Mouse (Mus musculus): ENCODE measurements around the gene Ace. TPM values are rescaled to one million over a fixed set of nuclear protein-coding genes. Genes with fewer than 3 reads are reported as not detected.

Gene Ace
- total and polyA plus RNA-seq, 3 experiments = not detected

DNA sequence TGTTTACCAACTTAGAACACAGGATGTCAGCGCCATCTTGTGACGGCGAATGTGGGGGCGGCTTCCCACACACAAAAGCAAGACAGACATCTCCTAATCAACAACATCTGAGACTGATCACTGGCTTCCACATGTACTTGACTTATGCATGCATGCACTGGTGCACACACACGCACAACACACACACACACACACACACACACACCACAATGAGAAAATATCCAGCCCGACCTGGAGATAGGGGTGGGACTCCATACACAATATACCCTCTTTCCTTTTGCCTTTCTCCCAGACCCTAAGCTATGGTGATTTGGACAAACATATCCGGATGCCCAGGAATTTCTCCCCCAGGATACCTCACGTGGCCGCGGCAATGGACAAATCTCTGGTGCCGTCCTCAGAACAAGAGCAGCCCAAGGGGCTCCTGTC is 65.8 kb downstream of the Ace start:
- no peak for DNase-seq (ENCODE audit: low read depth, low spot score)
- Histone ChIP-seq H3K4me3 (ENCODE audit: control insufficient read depth in 1 of 2, insufficient read depth in 1 of 2, low read depth in 2 of 2, low read length in 2 of 2) (no peak overlapping the region), H3K27ac (ENCODE audit: control insufficient read depth, low read depth, low read length) (no peak overlapping the region), H3K4me1 (ENCODE audit: control insufficient read depth in 1 of 2, insufficient read depth in 2 of 2, low read length in 2 of 2) (peaks cover 14 to 22% of the 10 kb centered on the region in 2 experiments), H3K36me3 (ENCODE audit: control insufficient read depth in 1 of 2, insufficient read depth in 2 of 2, low read length in 2 of 2) (peaks cover 0 to 25% of the 10 kb centered on the region in 2 experiments; a peak in 2 of 4 replicates), H3K9ac (ENCODE audit: control insufficient read depth, low read depth, low read length, poor library complexity, severe bottlenecking) (no peak overlapping the region), H3K27me3 (ENCODE audit: control insufficient read depth in 1 of 2, insufficient read depth in 2 of 2, low read length in 2 of 2) (no peaks in the 10 kb centered on the region), H3K9me3 (replicated peaks; ENCODE audit: insufficient read depth, low read length) (no peaks in the 10 kb centered on the region), H3K79me2 (ENCODE audit: control insufficient read depth, insufficient read depth, low read length, poor library complexity) (peaks cover 21% of the 10 kb centered on the region)
- TF ChIP-seq MXI1 (IDR thresholded peaks at IDR 0.05; ENCODE audit: low read depth, low read length) (no peak), RAD21 (IDR thresholded peaks at IDR 0.05; ENCODE audit: low read depth, low read length) (no peak), HCFC1 (IDR thresholded peaks at IDR 0.05; ENCODE audit: low read depth, low read length) (no peak), SMC3 (IDR thresholded peaks at IDR 0.05; ENCODE audit: low read depth, low read length) (no peak), USF1 (IDR thresholded peaks at IDR 0.05; ENCODE audit: low read depth, low read length) (no peak), MAFK (IDR thresholded peaks at IDR 0.05; ENCODE audit: borderline replicate concordance, low read depth, low read length) (no peak), ZNF384 (IDR thresholded peaks at IDR 0.05; ENCODE audit: low read depth, low read length) (no peak), JUND (IDR thresholded peaks at IDR 0.05; ENCODE audit: low read depth, low read length) (no peak)

DNA sequence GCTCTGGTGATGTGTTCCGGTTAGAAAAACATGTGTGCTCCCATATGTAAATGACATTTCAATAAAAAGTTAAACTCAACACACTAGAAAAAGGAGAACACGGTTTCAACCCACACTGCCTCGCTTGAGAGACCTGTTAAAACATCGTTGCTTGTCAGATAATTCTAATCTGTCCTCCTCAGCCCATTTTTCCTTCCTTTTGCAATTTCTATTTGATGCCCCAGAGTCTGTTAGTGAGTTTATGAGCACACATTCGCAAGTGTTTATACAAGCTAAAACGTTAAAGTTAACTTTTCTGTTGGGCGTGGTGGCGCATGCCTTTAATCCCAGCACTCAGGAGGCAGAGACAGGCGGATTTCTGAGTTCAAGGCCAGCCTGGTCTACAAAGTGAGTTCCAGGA is 67.2 kb downstream of the Ace start:
- peak overlapping the region; percentile 89 for H3K27ac ChIP-seq (ENCODE audit: control insufficient read depth, low read depth, low read length)
- TF ChIP-seq CTCF (IDR thresholded peaks at IDR 0.05 in 2 of 3, conservative IDR thresholded peaks at IDR 0.05 in 1 of 3; ENCODE audit: control insufficient read depth in 1 of 3, insufficient read depth in 1 of 3, low read depth in 2 of 3, low read length in 3 of 3, poor library complexity in 1 of 3, severe bottlenecking in 1 of 3) (no peak), MAFK (IDR thresholded peaks at IDR 0.05; ENCODE audit: borderline replicate concordance, low read depth, low read length) (0 out of 2 replicates have a peak, but pooled peaks have one; percentile 37), MYC (IDR thresholded peaks at IDR 0.05; ENCODE audit: low read depth, low read length) (peak; percentile 85; the same call in 1 of the 2 replicates), ZMIZ1 (IDR thresholded peaks at IDR 0.05; ENCODE audit: low read depth, low read length) (0 out of 2 replicates have a peak, but pooled peaks have one; percentile 42), ZKSCAN1 (IDR thresholded peaks at IDR 0.05; ENCODE audit: low read depth, low read length) (no peak), TAL1 (IDR thresholded peaks at IDR 0.05; ENCODE audit: low read length) (peak; percentile 83), BHLHE40 (IDR thresholded peaks at IDR 0.05; ENCODE audit: borderline replicate concordance, low read depth, low read length) (0 out of 2 replicates have a peak, but pooled peaks have one; percentile 23), KAT2A (conservative IDR thresholded peaks at IDR 0.05; ENCODE audit: low read depth, low read length) (0 out of 2 replicates have a peak, but pooled peaks have one; percentile 14), ZNF384 (IDR thresholded peaks at IDR 0.05; ENCODE audit: low read depth, low read length) (no peak), NELFE (IDR thresholded peaks at IDR 0.05; ENCODE audit: low read depth, low read length) (peak; percentile 32; the same call in 1 of the 2 replicates), GATA1 (IDR thresholded peaks at IDR 0.05; ENCODE audit: low read depth, low read length) (peak; percentile 93), TCF12 (IDR thresholded peaks at IDR 0.05; ENCODE audit: low read depth, low read length) (peak; percentile 95), JUND (IDR thresholded peaks at IDR 0.05; ENCODE audit: low read depth, low read length) (peak; percentile 42; the same call in 1 of the 2 replicates), MAX (IDR thresholded peaks at IDR 0.05; ENCODE audit: low read length) (peak; percentile 78), GABPA (IDR thresholded peaks at IDR 0.05; ENCODE audit: low read depth, low read length) (no peak), NRF1 (IDR thresholded peaks at IDR 0.05; ENCODE audit: insufficient read depth, low read depth, low read length, poor library complexity, severe bottlenecking) (0 out of 2 replicates have a peak, but pooled peaks have one; percentile 7), CHD1 (IDR thresholded peaks at IDR 0.05; ENCODE audit: low read depth, low read length) (no peak; the same call in 1 of the 2 replicates), ELF1 (IDR thresholded peaks at IDR 0.05; ENCODE audit: low read depth, low read length) (peak; percentile 39), TBP (IDR thresholded peaks at IDR 0.05; ENCODE audit: low read depth, low read length) (peak; percentile 88), E2F4 (IDR thresholded peaks at IDR 0.05; ENCODE audit: borderline replicate concordance, low read depth, low read length) (0 out of 2 replicates have a peak, but pooled peaks have one; percentile 30), RAD21 (IDR thresholded peaks at IDR 0.05; ENCODE audit: low read depth, low read length) (no peak), MYB (IDR thresholded peaks at IDR 0.05; ENCODE audit: low read depth, low read length) (peak; percentile 84), USF2 (IDR thresholded peaks at IDR 0.05; ENCODE audit: borderline replicate concordance in 1 of 2, insufficient read depth in 1 of 2, low read depth in 1 of 2, low read length in 2 of 2) (no peak), HCFC1 (IDR thresholded peaks at IDR 0.05; ENCODE audit: low read depth, low read length) (peak; percentile 53), MXI1 (IDR thresholded peaks at IDR 0.05; ENCODE audit: low read depth, low read length) (peak; percentile 83), MEF2A (IDR thresholded peaks at IDR 0.05; ENCODE audit: extremely low read depth, insufficient replicate concordance, low read depth, low read length, poor library complexity, severe bottlenecking) (no peak), EP300 (IDR thresholded peaks at IDR 0.05; ENCODE audit: low read depth in 1 of 2, low read length in 2 of 2) (peak; percentile 95 to 96)

More for the DNA sequence above, 67.2 kb downstream of the Ace start:
- peaks cover 14 to 35% of the 10 kb centered on the region in 2 experiments for H3K4me1 ChIP-seq (ENCODE audit: control insufficient read depth in 1 of 2, insufficient read depth in 2 of 2, low read length in 2 of 2)
- H3K36me3 ChIP-seq (ENCODE audit: control insufficient read depth in 1 of 2, insufficient read depth in 2 of 2, low read length in 2 of 2) = peaks cover 0 to 38% of the 10 kb centered on the region in 2 experiments; a peak in 3 of 4 replicates
- H3K4me3 ChIP-seq (ENCODE audit: control insufficient read depth in 1 of 2, insufficient read depth in 1 of 2, low read depth in 2 of 2, low read length in 2 of 2) = no peak overlapping the region
- H3K9me3 ChIP-seq (replicated peaks; ENCODE audit: insufficient read depth, low read length) = no peaks in the 10 kb centered on the region
- peak; percentile 90 for DNase-seq (ENCODE audit: low read depth, low spot score)
- H3K27me3 ChIP-seq (ENCODE audit: control insufficient read depth in 1 of 2, insufficient read depth in 2 of 2, low read length in 2 of 2) = no peaks in the 10 kb centered on the region
- H3K9ac ChIP-seq (ENCODE audit: control insufficient read depth, low read depth, low read length, poor library complexity, severe bottlenecking) = no peak overlapping the region
- peaks cover 34% of the 10 kb centered on the region for H3K79me2 ChIP-seq (ENCODE audit: control insufficient read depth, insufficient read depth, low read length, poor library complexity)

Data from MEL (cell line).